Mouse (Mus musculus) Patski (cell line): ENCODE results near the gene Dclk1. TPM values are rescaled to one million over a fixed set of nuclear protein-coding genes. Genes with fewer than 3 reads are reported as not detected.

Experiments used
- ATAC-seq: fragments of 100-300 bp; one replicate; pipeline ENCODE4 v1.8.0; 2021
- CTCF ChIA-PET: fragments of 350-600 bp; sonication (Branson Sonifier 250); formaldehyde crosslinking; loops from one replicate; lab custom pipeline; 2022; ENCODE audit warnings: inconsistent platforms; lab: Charles Lee
- POLR2A ChIA-PET: fragments of 350-600 bp; sonication (Branson Sonifier 250); formaldehyde crosslinking; loops from one replicate; lab custom pipeline; 2022; ENCODE audit warnings: antibody characterized with exemption, inconsistent platforms; lab: Charles Lee
- DNase-seq: peaks from one replicate; pipeline ENCODE4 v3.0.0-alpha.2; 2011; ENCODE audit warnings: low read depth, low spot score
- H3K27me3 ChIP-seq: fragments of 371-371 bp; one replicate; pipeline ENCODE4 v1.5.1; 2021
- CTCF ChIP-seq: fragments of 100-300 bp; IDR thresholded peaks from one replicate; pipeline ENCODE4 v1.5.1; 2021
- in situ Hi-C: fragments of 300-500 bp; cut with MboI; formaldehyde crosslinking; loops from 3 replicates; pipeline ENCODE4 v1.11.1; 2018; ENCODE audit warnings: low pct_unique_long_range_greater_than_20kb, mixed read lengths
- polyA plus RNA-seq: library from polyadenylated mRNA; unstranded; gene quantifications from one replicate; pipeline ENCODE4 v1.2.3, GENCODE M21; 2021

Dclk1 gene
- polyA plus RNA-seq, 1 experiment from 2014 or later = 16.7 TPM

DNA sequence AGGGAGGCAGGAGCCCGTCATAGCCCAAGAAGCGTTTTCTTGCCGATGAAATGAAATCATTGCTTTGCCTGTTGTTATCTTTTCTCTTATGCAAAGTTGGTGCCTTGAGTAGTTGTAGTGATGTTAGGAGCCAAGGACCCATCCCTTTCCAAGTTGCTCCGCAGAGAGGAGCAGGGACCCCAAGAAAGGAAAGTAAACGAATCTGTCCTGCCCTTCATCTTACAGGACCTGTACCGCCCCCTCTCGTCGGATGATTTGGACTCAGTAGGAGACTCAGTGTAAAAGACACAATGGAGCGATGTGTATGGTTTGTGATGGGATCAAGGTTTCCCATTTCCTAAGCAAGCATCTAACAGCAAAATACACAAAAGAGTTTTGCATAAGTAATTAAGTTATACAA is 224.2 kb downstream of the Dclk1 start:
- in situ Hi-C loops = loop anchor here (5.0 kb wide), 1 partner anchor 74 kb away; no protein-coding TSS in a partner anchor
- no peak for ATAC-seq
- CTCF ChIA-PET = interaction anchor here (1.0 to 2.9 kb wide), 3 partner anchors 14 to 82 kb away, joined by 3 to 9 read pairs (median 3); no protein-coding TSS in a partner anchor
- H3K27me3 ChIP-seq = no peaks in the 10 kb centered on the region
- DNase-seq = no peak
- peak; percentile 63 for TF ChIP-seq CTCF
- POLR2A ChIA-PET = no interaction called here

DNA sequence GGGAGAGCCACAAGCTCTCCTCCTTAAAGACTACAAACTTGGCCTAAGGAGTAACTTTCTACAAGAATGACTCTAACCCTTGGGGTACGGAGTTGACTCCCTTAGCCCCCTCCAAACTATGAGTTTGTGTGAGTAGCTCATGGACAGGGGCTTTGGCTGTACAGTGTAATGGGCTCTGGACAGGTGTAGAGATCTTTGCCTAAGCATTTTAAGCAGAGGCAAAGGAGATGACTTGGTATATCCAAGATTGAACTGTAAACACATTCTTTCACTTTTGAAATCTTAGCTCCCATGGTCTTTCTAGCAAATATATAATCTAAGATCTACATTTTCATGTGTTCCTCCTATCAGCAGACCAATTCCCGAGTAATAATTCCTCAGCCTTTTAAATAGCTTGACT is 229.9 kb downstream of the Dclk1 start, which contains the start of gene Gm21954:
TSS of gene Gm21954 (minus strand) at position 101 of the 400 bp plus-strand sequence.
- CTCF ChIA-PET = interaction anchor here (0.8 to 1.7 kb wide), 3 partner anchors 19 to 89 kb away, joined by 3 to 4 read pairs (median 4); no protein-coding TSS in a partner anchor
- TF ChIP-seq CTCF = no peak
- DNase-seq (no peak), ATAC-seq (no peak)
- no peaks in the 10 kb centered on the region for H3K27me3 ChIP-seq
- POLR2A ChIA-PET = interaction anchor here (0.6 kb wide), 1 partner anchor 10 kb away, joined by 3 read pairs; no protein-coding TSS in a partner anchor
- in situ Hi-C loops = no loop called here

GRCm38 (mm10) chr3:55473146-55473545 is 231.0 kb downstream of the Dclk1 start:
- DNase-seq (no peak), ATAC-seq (no peak)
- no peak for TF ChIP-seq CTCF
- ChIA-PET POLR2A (no interaction called here), CTCF (interaction anchor here (0.8 kb wide), 1 partner anchor 61 kb away, joined by 3 read pairs; no protein-coding TSS in a partner anchor)
- in situ Hi-C loops = no loop called here
- no peaks in the 10 kb centered on the region for H3K27me3 ChIP-seq

- no peaks in the 10 kb centered on the region for H3K27me3 ChIP-seq
- DNase-seq = no peak
- POLR2A ChIA-PET = no interaction called here
- no peak for ATAC-seq
- CTCF ChIA-PET = interaction anchor here (1.1 kb wide), 1 partner anchor 23 kb away, joined by 4 read pairs; no protein-coding TSS in a partner anchor
- no peak for TF ChIP-seq CTCF
- in situ Hi-C loops = no loop called here
These were observed 234.5 kb downstream of the Dclk1 start for GRCm38 (mm10) chr3:55476694-55477093.

DNA sequence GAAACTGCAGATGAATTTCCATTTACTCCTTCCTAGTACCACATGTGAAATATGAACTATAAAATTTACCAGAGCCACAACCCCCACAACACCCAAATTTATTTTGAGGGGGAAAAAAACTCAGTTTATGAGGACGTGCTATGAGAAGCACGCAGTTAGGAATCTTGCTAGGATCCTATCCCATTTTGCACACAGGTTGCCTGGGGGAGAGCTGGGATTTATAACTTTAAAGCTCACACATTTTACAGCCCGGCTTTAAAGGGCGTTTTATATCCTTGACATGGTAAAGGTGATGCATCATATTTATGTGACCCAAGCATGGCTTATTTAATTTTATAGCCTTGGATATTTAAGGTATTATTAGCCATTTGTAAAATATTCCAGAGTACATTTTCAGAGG is 237.1 kb downstream of the Dclk1 start:
- ATAC-seq = no peak
- in situ Hi-C loops = no loop called here

GRCm38 (mm10) chr3:55481140-55481539 is 239.0 kb downstream of the Dclk1 start:
- TF ChIP-seq CTCF = no peak
- ChIA-PET POLR2A (no interaction called here), CTCF (interaction anchor here (0.6 to 1.9 kb wide), 3 partner anchors 9 to 18 kb away, joined by 3 to 6 read pairs (median 3); no protein-coding TSS in a partner anchor)
- in situ Hi-C loops = loop anchor here (10.0 kb wide), 1 partner anchor 106 kb away; no protein-coding TSS in a partner anchor
- DNase-seq = no peak
- no peak for ATAC-seq
- H3K27me3 ChIP-seq = no peaks in the 10 kb centered on the region

More for the DNA sequence above, 237.1 kb downstream of the Dclk1 start:
- POLR2A ChIA-PET = no interaction called here
- no peaks in the 10 kb centered on the region for H3K27me3 ChIP-seq
- no peak for TF ChIP-seq CTCF
- no peak for DNase-seq
- CTCF ChIA-PET = no interaction called here

DNA sequence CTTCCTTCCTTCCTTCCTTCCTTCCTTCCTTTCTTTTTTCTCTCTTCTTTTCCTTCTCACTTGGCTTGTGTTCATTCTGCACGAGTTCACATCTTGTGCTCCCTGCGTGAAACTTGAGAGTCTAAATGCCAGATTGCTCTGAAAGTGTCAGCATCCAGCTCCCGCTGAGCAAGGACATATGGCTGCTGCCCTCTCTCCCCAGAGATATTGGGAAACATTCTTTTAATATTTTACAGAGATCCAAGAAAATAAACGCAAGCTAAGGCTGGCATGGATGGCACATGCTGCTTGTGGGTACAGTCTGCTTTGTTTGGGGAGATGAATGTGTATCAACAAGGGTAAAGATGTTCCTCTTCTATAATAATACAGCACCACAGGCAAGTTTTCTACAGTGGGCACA is 241.2 kb downstream of the Dclk1 start:
- no peak for TF ChIP-seq CTCF
- no peak for DNase-seq
- ChIA-PET POLR2A (no interaction called here), CTCF (interaction anchor here (0.7 kb wide), 1 partner anchor 37 kb away, joined by 3 read pairs; no protein-coding TSS in a partner anchor)
- ATAC-seq = no peak
- H3K27me3 ChIP-seq = no peaks in the 10 kb centered on the region
- in situ Hi-C loops = loop anchor here (10.0 kb wide), 1 partner anchor 109 kb away; no protein-coding TSS in a partner anchor

- DNase-seq (no peak), ATAC-seq (no peak)
- CTCF ChIA-PET = no interaction called here
- in situ Hi-C loops = loop anchor here (10.0 kb wide), 1 partner anchor 115 kb away; no protein-coding TSS in a partner anchor
- no peaks in the 10 kb centered on the region for H3K27me3 ChIP-seq
- POLR2A ChIA-PET = no interaction called here
- TF ChIP-seq CTCF = no peak
These were observed 247.2 kb downstream of the Dclk1 start for GRCm38 (mm10) chr3:55489231-55489990.

DNA sequence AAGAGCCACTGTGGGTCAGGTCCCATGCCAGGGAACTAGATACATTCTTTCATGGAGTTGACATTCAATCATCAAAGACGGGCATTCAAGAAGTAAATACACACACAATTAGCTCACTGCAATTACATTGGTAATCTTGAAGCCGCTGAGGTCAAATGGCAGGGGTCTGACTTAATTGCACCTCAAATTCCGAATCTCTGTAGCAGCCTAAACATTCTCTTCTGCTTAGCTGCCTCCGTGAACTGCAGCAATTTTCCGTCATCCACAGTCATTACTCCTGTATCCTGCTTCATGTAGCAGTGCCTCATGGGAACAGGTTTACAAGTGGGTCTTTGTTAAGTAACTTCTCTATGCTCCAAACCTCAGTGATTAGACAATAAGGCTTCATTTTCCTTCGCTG is 249.9 kb downstream of the Dclk1 start:
- in situ Hi-C loops = loop anchor here (10.0 kb wide), 1 partner anchor 1713 kb away; no protein-coding TSS in a partner anchor
- ATAC-seq (no peak), DNase-seq (no peak)
- ChIA-PET CTCF (interaction anchor here (1.5 kb wide), 1 partner anchor 28 kb away, joined by 3 read pairs; no protein-coding TSS in a partner anchor), POLR2A (no interaction called here)
- TF ChIP-seq CTCF = no peak
- H3K27me3 ChIP-seq = no peaks in the 10 kb centered on the region

DNA sequence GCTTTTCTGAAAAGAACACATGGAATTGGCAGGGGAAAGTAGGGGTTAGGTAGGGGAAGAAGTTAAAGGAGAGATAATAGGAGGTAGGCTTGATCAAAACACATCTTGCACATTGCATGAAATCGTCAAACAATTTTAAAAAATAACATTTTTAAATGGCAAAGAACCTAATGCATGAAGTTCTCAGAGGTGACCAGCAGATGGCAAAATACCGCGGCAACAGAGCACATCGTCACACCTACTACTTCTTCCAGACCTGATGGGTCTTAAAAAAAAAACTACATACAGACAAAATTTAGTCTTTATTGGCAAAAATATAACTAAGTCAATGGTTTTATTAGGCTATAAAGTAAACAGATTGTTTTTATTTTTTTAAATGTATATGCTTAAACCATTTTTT is 252.2 kb downstream of the Dclk1 start:
- ChIA-PET POLR2A (interaction anchor here (0.6 kb wide), 1 partner anchor 66 kb away, joined by 3 read pairs; no protein-coding TSS in a partner anchor), CTCF (interaction anchor here (0.5 to 1.5 kb wide), 2 partner anchors 16 to 114 kb away, joined by 3 read pairs; no protein-coding TSS in a partner anchor)
- peak; percentile 78 for TF ChIP-seq CTCF
- ATAC-seq = no peak
- in situ Hi-C loops = loop anchor here (10.0 kb wide), 1 partner anchor 1710 kb away; no protein-coding TSS in a partner anchor
- no peaks in the 10 kb centered on the region for H3K27me3 ChIP-seq
- no peak for DNase-seq
